Mouse (Mus musculus): ENCODE measurements around the gene Dkk3. TPM values are rescaled to one million over a fixed set of nuclear protein-coding genes. Genes with fewer than 3 reads are reported as not detected.

The Dkk3 gene
- polyA plus RNA-seq (2015; fragmentation: Nextera tagmentation; extraction: Ambion mirVana), result 2.1 and 2.5 TPM in 2 replicates

DNA sequence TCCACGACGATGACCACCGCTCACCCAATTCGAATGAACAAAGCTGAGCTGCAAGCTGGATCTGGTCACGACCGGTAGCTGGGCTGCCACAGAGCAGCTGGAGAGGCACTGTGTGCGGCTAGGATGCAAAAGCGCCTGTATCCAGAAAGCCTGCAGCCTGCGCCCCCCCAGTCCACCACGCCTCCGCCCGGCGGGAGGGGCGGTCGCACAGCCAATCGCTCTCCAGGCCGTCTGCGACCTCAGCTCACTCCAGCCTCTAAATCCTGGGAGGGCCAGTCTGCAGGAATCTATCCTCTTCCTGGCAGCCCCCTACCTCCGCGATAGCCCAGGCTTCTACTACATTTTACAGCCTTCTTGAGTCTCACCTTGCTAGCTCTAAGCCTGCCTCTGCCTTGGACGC lies at the start of gene Dkk3:
Dkk3 (minus strand) TSS at position 116 of the 400 bp plus-strand sequence.
- Histone ChIP-seq H3K4me2 (peak within 1 kb of the TSS; percentile 54), H3K9me3 (replicated peaks) (no peaks in the 10 kb centered on the region), H3K27ac (replicated peaks) (no peak within 1 kb of the TSS), H3K4me3 (replicated peaks) (peak within 1 kb of the TSS; percentile 31), H3K27me3 (peaks cover 33% of the 10 kb centered on the region), H3K36me3 (replicated peaks) (no peaks in the 10 kb centered on the region), H3K9ac (no peak within 1 kb of the TSS), H3K4me1 (replicated peaks) (no peaks in the 10 kb centered on the region)
- 4% methylated on average over 21 of the region's 21 CpGs for whole genome bisulfite sequencing (ENCODE audit: insufficient replicate concordance)
- no peak for ATAC-seq (ENCODE audit: insufficient read depth)

DNA sequence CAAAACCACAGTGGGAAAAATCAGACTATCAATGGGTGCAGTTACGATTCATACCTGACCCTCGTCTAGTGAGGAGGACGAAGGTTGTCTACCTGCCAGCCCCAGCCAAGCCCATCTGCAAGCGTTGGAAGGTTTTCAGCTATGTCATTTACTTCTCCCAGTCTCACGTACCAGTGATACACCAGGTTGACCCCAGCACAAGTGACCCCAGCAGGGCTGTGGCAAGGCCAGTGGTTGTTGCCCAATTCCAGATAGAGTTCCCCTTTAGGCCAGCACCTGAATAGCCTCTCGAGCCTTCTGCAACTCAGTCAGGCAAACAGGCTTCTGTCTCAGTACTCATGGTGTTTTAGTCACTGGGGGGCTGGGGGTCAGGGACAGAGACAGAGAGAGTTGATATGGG lies 48.9 kb upstream of the Dkk3 start:
- ATAC-seq (ENCODE audit: insufficient read depth), result no peak
- no peaks in the 10 kb centered on the region for H3K9me3 ChIP-seq (replicated peaks)
- H3K4me2 ChIP-seq, result no peak overlapping the region
- H3K4me3 ChIP-seq (replicated peaks), result no peak overlapping the region
- H3K27ac ChIP-seq (replicated peaks), result no peak overlapping the region
- H3K27me3 ChIP-seq, result no peaks in the 10 kb centered on the region
- no peaks in the 10 kb centered on the region for H3K36me3 ChIP-seq (replicated peaks)
- no peak overlapping the region for H3K9ac ChIP-seq
- peaks cover 11% of the 10 kb centered on the region for H3K4me1 ChIP-seq (replicated peaks)
- 68% methylated on average over 6 of the region's 6 CpGs for WGBS (ENCODE audit: insufficient replicate concordance)

DNA sequence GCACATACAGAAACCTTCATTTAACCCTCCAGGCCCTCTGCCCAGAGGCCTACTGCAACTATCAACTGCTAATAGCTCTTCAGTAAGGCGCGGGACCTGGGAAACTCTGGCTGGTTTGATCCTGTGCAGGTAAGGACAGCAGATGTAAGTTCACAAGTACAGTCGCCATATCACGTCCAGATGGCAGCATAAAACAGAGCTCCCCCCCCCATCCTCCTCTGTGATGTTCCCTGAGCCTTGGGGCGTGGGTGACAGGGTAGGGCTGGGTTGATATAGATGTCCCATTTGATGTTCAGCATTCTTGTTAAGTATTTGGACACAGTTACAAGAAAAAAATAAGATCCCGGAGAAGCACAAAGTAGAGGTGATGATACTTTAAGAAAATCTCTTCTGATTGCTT lies 46.7 kb upstream of the Dkk3 start:
- Histone ChIP-seq H3K27me3 (no peaks in the 10 kb centered on the region), H3K4me1 (replicated peaks) (peaks cover 11% of the 10 kb centered on the region), H3K4me2 (no peak overlapping the region), H3K9me3 (replicated peaks) (no peaks in the 10 kb centered on the region), H3K4me3 (replicated peaks) (no peak overlapping the region), H3K36me3 (replicated peaks) (no peaks in the 10 kb centered on the region), H3K27ac (replicated peaks) (no peak overlapping the region), H3K9ac (no peak overlapping the region)
- ATAC-seq (ENCODE audit: insufficient read depth), result no peak
- 63% methylated on average over 6 of the region's 6 CpGs for WGBS (ENCODE audit: insufficient replicate concordance)

DNA sequence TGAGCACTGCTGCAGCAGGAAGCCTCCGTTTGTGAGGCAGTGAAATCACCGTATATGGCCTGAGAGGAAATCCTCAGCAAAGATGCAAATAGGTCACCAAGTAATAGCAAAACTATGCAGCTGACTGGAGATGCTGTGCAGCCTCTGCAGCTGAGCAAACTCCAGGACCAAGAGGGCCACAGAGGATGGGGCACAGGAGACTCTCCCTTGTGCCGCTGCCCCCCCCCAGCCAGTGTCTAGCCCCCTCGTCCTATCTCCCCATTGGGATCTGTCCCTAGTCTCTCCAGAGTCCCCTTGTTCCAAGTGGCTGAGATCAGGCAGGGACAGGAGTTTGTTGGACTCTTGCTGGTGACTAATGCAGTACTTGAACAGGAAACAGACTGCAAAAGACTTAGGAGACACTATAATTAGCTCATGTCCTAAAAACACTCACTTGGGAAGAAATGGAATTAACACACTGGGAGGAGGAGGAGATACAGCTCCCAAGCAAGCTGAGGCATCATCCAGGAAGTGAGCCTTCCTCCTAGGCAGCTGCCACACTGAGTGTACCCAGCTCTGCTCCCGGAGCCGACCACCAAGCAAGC lies 45.6 kb upstream of the Dkk3 start:
- no peak overlapping the region for H3K27ac ChIP-seq (replicated peaks)
- no peak overlapping the region for H3K4me3 ChIP-seq (replicated peaks)
- peaks cover 11% of the 10 kb centered on the region for H3K4me1 ChIP-seq (replicated peaks)
- no peaks in the 10 kb centered on the region for H3K27me3 ChIP-seq
- no peak overlapping the region for H3K9ac ChIP-seq
- ATAC-seq (ENCODE audit: insufficient read depth), result no peak
- WGBS (ENCODE audit: insufficient replicate concordance), result 25% methylated on average over 6 of the region's 6 CpGs
- no peak overlapping the region for H3K4me2 ChIP-seq
- no peaks in the 10 kb centered on the region for H3K36me3 ChIP-seq (replicated peaks)
- H3K9me3 ChIP-seq (replicated peaks), result no peaks in the 10 kb centered on the region

- Histone ChIP-seq H3K9ac (no peak overlapping the region), H3K4me2 (no peak overlapping the region), H3K27ac (replicated peaks) (no peak overlapping the region), H3K27me3 (no peaks in the 10 kb centered on the region), H3K9me3 (replicated peaks) (no peaks in the 10 kb centered on the region), H3K4me1 (replicated peaks) (peaks cover 9% of the 10 kb centered on the region), H3K4me3 (replicated peaks) (no peak overlapping the region), H3K36me3 (replicated peaks) (no peaks in the 10 kb centered on the region)
- ATAC-seq (ENCODE audit: insufficient read depth), result no peak
- WGBS (ENCODE audit: insufficient replicate concordance), result 44% methylated on average over 5 of the region's 5 CpGs
Observed at GRCm38 (mm10) chr7:112203937-112204336, 45.1 kb upstream of the Dkk3 start.

DNA sequence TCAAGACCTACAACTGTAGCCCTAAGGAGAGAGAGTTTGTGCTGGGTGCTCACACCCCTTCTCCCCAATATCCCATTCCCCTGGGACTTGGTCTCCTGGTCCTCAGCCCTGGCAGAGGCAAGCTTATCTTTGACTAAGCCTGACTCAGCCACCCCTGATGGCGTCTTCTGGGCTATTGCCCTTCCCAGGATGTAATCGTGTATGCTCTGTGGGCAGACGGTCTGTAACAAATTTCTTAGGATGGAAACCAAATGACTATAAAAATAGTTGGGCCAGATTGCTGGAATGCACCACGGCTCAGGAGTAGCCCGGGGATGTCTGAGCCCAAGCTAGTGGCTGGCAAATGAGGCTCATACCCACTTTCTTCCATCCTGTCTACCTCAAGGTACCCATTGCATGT lies 44.0 kb upstream of the Dkk3 start:
- Histone ChIP-seq H3K4me3 (replicated peaks) (no peak overlapping the region), H3K36me3 (replicated peaks) (no peaks in the 10 kb centered on the region), H3K27me3 (no peaks in the 10 kb centered on the region), H3K9ac (no peak overlapping the region), H3K4me2 (no peak overlapping the region), H3K4me1 (replicated peaks) (no peaks in the 10 kb centered on the region), H3K27ac (replicated peaks) (no peak overlapping the region), H3K9me3 (replicated peaks) (no peaks in the 10 kb centered on the region)
- 61% methylated on average over 5 of the region's 5 CpGs for WGBS (ENCODE audit: insufficient replicate concordance)
- ATAC-seq (ENCODE audit: insufficient read depth), result no peak

DNA sequence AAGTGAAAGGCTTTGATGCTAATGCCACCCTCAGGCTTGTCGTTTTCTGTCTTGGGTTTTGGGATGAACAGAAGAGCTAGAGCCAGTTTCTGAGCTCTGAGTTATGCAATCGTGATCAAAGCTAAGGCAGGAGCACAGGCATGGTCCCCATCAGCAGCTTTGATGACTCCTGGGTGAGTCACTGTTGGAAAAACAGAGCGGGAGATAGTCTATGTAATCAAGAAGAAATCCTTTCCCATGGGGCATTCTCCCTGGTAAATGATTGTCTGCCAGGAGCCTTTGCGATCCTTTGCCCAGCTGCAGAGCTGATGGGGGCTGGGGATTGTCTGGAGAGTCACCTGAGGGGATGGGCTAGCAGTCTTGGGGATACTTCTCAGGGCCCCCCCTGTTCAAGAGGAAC lies 43.3 kb upstream of the Dkk3 start:
- ATAC-seq (ENCODE audit: insufficient read depth), result no peak
- H3K4me1 ChIP-seq (replicated peaks), result no peaks in the 10 kb centered on the region
- no peak overlapping the region for H3K27ac ChIP-seq (replicated peaks)
- H3K4me2 ChIP-seq, result no peak overlapping the region
- H3K27me3 ChIP-seq, result no peaks in the 10 kb centered on the region
- no peak overlapping the region for H3K4me3 ChIP-seq (replicated peaks)
- no peak overlapping the region for H3K9ac ChIP-seq
- WGBS (ENCODE audit: insufficient replicate concordance), result 37% methylated on average over 4 of the region's 4 CpGs
- no peaks in the 10 kb centered on the region for H3K9me3 ChIP-seq (replicated peaks)
- H3K36me3 ChIP-seq (replicated peaks), result no peaks in the 10 kb centered on the region

GRCm38 (mm10) chr7:112200761-112201160 lies 41.9 kb upstream of the Dkk3 start:
- Histone ChIP-seq H3K4me3 (replicated peaks) (no peak overlapping the region), H3K27me3 (no peaks in the 10 kb centered on the region), H3K9me3 (replicated peaks) (no peaks in the 10 kb centered on the region), H3K9ac (no peak overlapping the region), H3K4me1 (replicated peaks) (no peaks in the 10 kb centered on the region), H3K27ac (replicated peaks) (no peak overlapping the region), H3K36me3 (replicated peaks) (no peaks in the 10 kb centered on the region), H3K4me2 (no peak overlapping the region)
- ATAC-seq (ENCODE audit: insufficient read depth), result no peak
- WGBS (ENCODE audit: insufficient replicate concordance), result 41% methylated on average over 4 of the region's 4 CpGs

DNA sequence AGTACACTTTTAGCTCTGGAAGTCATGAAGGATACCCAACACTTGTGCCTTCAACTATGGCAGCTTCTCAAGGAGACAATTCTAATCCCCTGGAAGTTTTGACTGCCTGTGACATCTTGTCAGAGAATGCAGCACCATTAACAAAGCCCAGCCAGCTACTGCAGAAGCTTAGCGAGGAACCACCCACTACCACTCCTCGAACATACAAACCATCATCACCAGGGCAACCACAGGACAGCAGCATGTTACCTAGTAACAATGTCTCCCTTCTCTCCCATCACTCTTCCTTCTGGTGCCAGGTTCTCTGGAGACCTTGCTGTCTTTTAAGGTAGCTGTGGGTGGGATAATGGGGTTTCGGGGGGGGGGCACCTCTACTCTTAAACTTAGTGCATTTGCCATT lies 40.5 kb upstream of the Dkk3 start:
- H3K9me3 ChIP-seq (replicated peaks), result no peaks in the 10 kb centered on the region
- no peak for ATAC-seq (ENCODE audit: insufficient read depth)
- no peaks in the 10 kb centered on the region for H3K36me3 ChIP-seq (replicated peaks)
- no peaks in the 10 kb centered on the region for H3K4me1 ChIP-seq (replicated peaks)
- H3K27me3 ChIP-seq, result no peaks in the 10 kb centered on the region
- no peak overlapping the region for H3K4me2 ChIP-seq
- no peak overlapping the region for H3K27ac ChIP-seq (replicated peaks)
- no peak overlapping the region for H3K9ac ChIP-seq
- WGBS (ENCODE audit: insufficient replicate concordance), result 37% methylated on average over 3 of the region's 3 CpGs
- H3K4me3 ChIP-seq (replicated peaks), result no peak overlapping the region

DNA sequence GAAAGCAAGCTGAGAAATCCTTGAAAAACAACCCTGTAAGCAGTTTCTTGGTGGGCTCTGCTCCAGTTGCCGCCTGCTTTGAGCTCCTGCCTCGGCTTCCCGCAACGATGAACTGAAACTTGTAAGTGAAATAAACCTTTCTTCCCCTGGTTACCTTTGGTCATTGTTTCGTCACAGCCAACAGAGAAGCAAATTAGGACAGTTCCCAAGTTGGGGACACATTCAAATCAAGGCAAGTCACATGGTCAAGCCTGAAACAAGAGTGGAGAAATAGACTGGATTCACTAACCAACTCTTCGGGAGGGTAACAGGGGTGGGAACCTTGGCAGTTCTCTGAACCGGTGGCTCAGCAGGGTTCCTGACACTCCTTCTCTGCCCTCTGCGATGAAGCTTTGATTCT lies 38.6 kb upstream of the Dkk3 start:
- WGBS (ENCODE audit: insufficient replicate concordance), result 62% methylated on average over 8 of the region's 8 CpGs
- Histone ChIP-seq H3K4me2 (no peak overlapping the region), H3K4me3 (replicated peaks) (no peak overlapping the region), H3K4me1 (replicated peaks) (no peaks in the 10 kb centered on the region), H3K9me3 (replicated peaks) (no peaks in the 10 kb centered on the region), H3K9ac (no peak overlapping the region), H3K27me3 (no peaks in the 10 kb centered on the region), H3K36me3 (replicated peaks) (no peaks in the 10 kb centered on the region), H3K27ac (replicated peaks) (no peak overlapping the region)
- ATAC-seq (ENCODE audit: insufficient read depth), result no peak

DNA sequence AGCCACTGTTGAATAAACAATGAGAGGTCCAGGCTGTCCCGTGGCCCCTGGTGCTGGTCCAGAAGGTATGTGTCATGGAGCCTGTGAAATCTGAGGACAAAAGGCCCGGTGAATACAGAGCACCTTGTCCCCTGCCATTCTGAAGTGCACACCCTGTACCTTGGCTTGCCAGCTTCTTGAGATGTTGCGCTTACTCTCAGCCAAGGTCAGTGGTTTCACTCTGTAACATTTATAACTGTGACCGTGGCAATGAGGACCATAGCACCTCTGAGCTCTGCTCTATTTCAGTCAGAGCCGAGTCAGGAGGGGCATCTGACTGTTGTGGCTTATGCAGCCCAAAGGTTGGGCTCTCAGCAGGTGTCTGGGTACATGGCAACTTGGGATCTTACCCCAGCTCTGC lies 35.4 kb upstream of the Dkk3 start:
- H3K9me3 ChIP-seq (replicated peaks), result no peaks in the 10 kb centered on the region
- 59% methylated on average over 5 of the region's 5 CpGs for WGBS (ENCODE audit: insufficient replicate concordance)
- H3K4me2 ChIP-seq, result no peak overlapping the region
- H3K27ac ChIP-seq (replicated peaks), result no peak overlapping the region
- no peaks in the 10 kb centered on the region for H3K36me3 ChIP-seq (replicated peaks)
- no peaks in the 10 kb centered on the region for H3K27me3 ChIP-seq
- no peak overlapping the region for H3K4me3 ChIP-seq (replicated peaks)
- ATAC-seq (ENCODE audit: insufficient read depth), result no peak
- H3K4me1 ChIP-seq (replicated peaks), result no peaks in the 10 kb centered on the region
- no peak overlapping the region for H3K9ac ChIP-seq

DNA sequence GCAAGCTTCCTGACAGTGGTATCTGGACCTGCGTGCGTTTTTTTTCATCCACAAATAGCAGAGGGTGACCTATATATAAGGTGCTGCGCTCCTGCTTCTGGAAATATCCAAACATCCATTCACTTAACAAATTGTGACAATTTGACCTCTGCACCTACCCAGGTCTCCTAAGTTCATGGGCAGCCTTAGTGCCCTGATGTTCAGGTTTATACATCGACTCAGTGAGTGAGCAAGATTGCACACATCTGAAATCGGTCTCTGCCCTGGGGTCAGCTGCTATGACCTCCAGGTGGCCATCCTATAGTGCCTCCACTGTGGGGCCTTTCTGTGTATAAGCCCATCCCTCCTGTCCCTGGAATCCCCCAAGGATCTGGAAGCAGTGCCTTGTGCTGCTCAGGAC lies 33.9 kb upstream of the Dkk3 start:
- H3K27me3 ChIP-seq, result no peaks in the 10 kb centered on the region
- ATAC-seq (ENCODE audit: insufficient read depth), result no peak
- H3K27ac ChIP-seq (replicated peaks), result no peak overlapping the region
- H3K9ac ChIP-seq, result no peak overlapping the region
- no peak overlapping the region for H3K4me3 ChIP-seq (replicated peaks)
- H3K4me1 ChIP-seq (replicated peaks), result peaks cover 2% of the 10 kb centered on the region
- no peak overlapping the region for H3K4me2 ChIP-seq
- H3K9me3 ChIP-seq (replicated peaks), result no peaks in the 10 kb centered on the region
- 64% methylated on average over 5 of the region's 5 CpGs for WGBS (ENCODE audit: insufficient replicate concordance)
- no peaks in the 10 kb centered on the region for H3K36me3 ChIP-seq (replicated peaks)
